Mouse (Mus musculus) testis, adult 2 months (tissue): Measurements from ENCODE around the gene Traf3.

ENCODE experiments used
- CTCF ChIP-seq: fragments of 200-500 bp; IDR thresholded peaks from 2 replicates; pipeline ENCODE4 v1.5.1; 2012; ENCODE audit warnings: low read depth, mild to moderate bottlenecking, inconsistent platforms, low read length, moderate library complexity; ENCODE audit not compliant: control insufficient read depth, insufficient read depth, insufficient replicate concordance
- POLR2A ChIP-seq: fragments of 200-500 bp; IDR thresholded peaks from 2 replicates; pipeline ENCODE4 v1.6.1; 2012; ENCODE audit warnings: low read depth, mild to moderate bottlenecking, inconsistent platforms, low read length, moderate library complexity; ENCODE audit not compliant: control insufficient read depth

- TF ChIP-seq CTCF = no peak
- no peak for TF ChIP-seq POLR2A
These were observed 20.9 kb upstream of the Traf3 start for GRCm38 (mm10) chr12:111145269-111145668.
